Mouse (Mus musculus) forebrain, embryonic 11.5 days (tissue): Measurements from ENCODE around the gene Tfam. TPM values are rescaled to one million over a fixed set of nuclear protein-coding genes. Genes with fewer than 3 reads are reported as not detected.
A peak's percentile ranks its signal among the peaks of the same experiment; 100 is the strongest.

Experiments
- ATAC-seq: fragments of 200-750 bp; cut with Nextera tagmentation; replicated peaks from 2 replicates; pipeline ENCODE4 v1.8.0; 2017; ENCODE audit warnings: moderate TSS enrichment; ENCODE audit not compliant: low FRiP score
- DNase-seq: peaks from one replicate; pipeline ENCODE4 v3.0.0-alpha.2; 2017; ENCODE audit warnings: low spot score
- H3K27ac ChIP-seq: fragments of 300-500 bp; sonication (generic); 2 replicates; pipeline ENCODE4 v1.5.1; 2014; ENCODE audit warnings: low read depth, low read length
- H3K27me3 ChIP-seq: fragments of 300-500 bp; sonication (generic); 2 replicates; pipeline ENCODE4 v1.6.1; 2014; ENCODE audit warnings: mild to moderate bottlenecking, low read length, mixed read lengths; ENCODE audit not compliant: control insufficient read depth, insufficient read depth
- H3K36me3 ChIP-seq: fragments of 300-500 bp; sonication (generic); 2 replicates; pipeline ENCODE4 v1.6.1; 2014; ENCODE audit warnings: mild to moderate bottlenecking, low read length, moderate library complexity, mixed read lengths; ENCODE audit not compliant: control insufficient read depth, insufficient read depth
- H3K4me1 ChIP-seq: fragments of 300-500 bp; sonication (generic); replicated peaks from 2 replicates; pipeline ENCODE4 v1.6.1; 2014; ENCODE audit warnings: low read length, mixed read lengths; ENCODE audit not compliant: control insufficient read depth, insufficient read depth
- H3K4me2 ChIP-seq: fragments of 300-500 bp; sonication (generic); 2 replicates; pipeline ENCODE4 v1.6.1; 2014; ENCODE audit warnings: low read depth, mild to moderate bottlenecking, low read length, moderate library complexity, mixed read lengths; ENCODE audit not compliant: severe bottlenecking
- H3K4me3 ChIP-seq: fragments of 300-500 bp; sonication (generic); 2 replicates; pipeline ENCODE4 v1.5.1; 2014; ENCODE audit warnings: low read depth, low read length
- H3K9ac ChIP-seq: fragments of 300-500 bp; sonication (generic); 2 replicates; pipeline ENCODE4 v1.6.1; 2014; ENCODE audit warnings: low read length
- H3K9me3 ChIP-seq: fragments of 300-500 bp; sonication (generic); 2 replicates; pipeline ENCODE4 v1.6.1; 2016; ENCODE audit warnings: low read length, mixed read lengths; ENCODE audit not compliant: control insufficient read depth
- WGBS: fragments of 180-500 bp; shearing (Covaris S2); extraction: QIAGEN DNeasy Blood & Tissue Kit; methylation state at CpG from one replicate; pipeline ENCODE4 v1.1.7; 2014; 5-methylcytosine and 5-hydroxymethylcytosine counted together
- polyA plus RNA-seq: library from polyadenylated mRNA; unstranded; fragments of >200 nt; fragmentation: Nextera tagmentation; extraction: Ambion mirVana; gene quantifications from 2 replicates; pipeline ENCODE4 v1.2.1, GENCODE M21; 2014

The Tfam gene
- polyA plus RNA-seq, 1 experiment from 2014 or later, result 99.4 TPM

- Histone ChIP-seq H3K9me3 (no peaks in the 10 kb centered on the region), H3K4me3 (no peak overlapping the region), H3K27me3 (no peaks in the 10 kb centered on the region), H3K9ac (no peak overlapping the region), H3K36me3 (no peaks in the 10 kb centered on the region), H3K4me2 (no peak overlapping the region), H3K27ac (no peak overlapping the region), H3K4me1 (no peaks in the 10 kb centered on the region)
- 76% methylated on average over 7 of the region's 7 CpGs for WGBS
- ATAC-seq, result no peak
- DNase-seq, result no peak
Measured at GRCm38 (mm10) chr10:71246956-71247355, 8.9 kb upstream of the Tfam start.

- H3K4me1 ChIP-seq, result no peaks in the 10 kb centered on the region
- H3K4me2 ChIP-seq, result no peak overlapping the region
- ATAC-seq (no peak), DNase-seq (no peak)
- no peak overlapping the region for H3K27ac ChIP-seq
- peaks cover 2% of the 10 kb centered on the region; the same call in 1 of the 2 replicates for H3K36me3 ChIP-seq
- H3K9me3 ChIP-seq, result no peaks in the 10 kb centered on the region
- no peaks in the 10 kb centered on the region for H3K27me3 ChIP-seq
- no peak overlapping the region for H3K9ac ChIP-seq
- no peak overlapping the region for H3K4me3 ChIP-seq
- WGBS, result 74% methylated on average over 6 of the region's 6 CpGs
Measured at GRCm38 (mm10) chr10:71239479-71240120, 1.5 kb upstream of the Tfam start.

DNA sequence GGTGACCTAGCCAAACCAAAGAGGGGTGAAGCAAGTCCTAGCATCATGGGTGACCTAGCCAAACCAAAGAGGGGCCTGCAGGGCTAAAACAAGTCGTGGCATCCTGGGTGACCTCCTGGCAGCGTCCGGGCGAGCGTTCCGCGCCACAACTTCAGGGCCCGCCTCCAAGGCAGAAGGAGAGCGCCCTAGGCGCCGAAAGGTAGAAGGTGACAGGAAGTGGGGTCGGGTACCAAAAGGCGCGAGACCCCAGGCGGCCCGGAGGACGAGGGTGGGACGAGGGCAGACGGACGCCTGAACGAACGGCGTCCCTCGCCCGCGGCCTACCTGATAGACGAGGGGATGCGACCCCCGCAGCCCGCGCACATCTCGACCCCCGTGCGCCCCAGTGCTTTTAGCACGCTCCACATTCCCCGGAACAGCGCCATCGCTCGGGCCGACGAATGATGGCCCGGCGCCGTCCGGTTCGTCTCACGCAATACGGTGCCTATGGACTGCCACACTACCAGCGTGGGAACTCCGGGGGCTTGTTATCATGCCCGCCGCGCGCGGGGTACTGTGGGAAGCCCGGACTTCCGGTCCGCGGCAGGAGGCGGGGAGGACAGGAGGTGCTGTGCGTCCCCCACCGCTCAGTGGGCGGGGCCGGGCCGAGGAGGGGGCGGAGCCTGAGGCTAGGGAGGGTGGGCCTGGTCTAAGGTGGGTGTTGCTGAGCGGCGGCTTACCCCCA lies 402 bp downstream of the Tfam start:
- ATAC-seq (peak; percentile 99), DNase-seq (peak; percentile 99)
- Histone ChIP-seq H3K4me2 (peak overlapping the region; percentile 84), H3K27ac (0 out of 2 replicates have a peak overlapping the region, but pooled peaks have one; percentile 37), H3K4me1 (no peaks in the 10 kb centered on the region), H3K9me3 (no peaks in the 10 kb centered on the region), H3K27me3 (no peaks in the 10 kb centered on the region), H3K4me3 (peak overlapping the region; percentile 80), H3K9ac (peak overlapping the region; percentile 78), H3K36me3 (peaks cover 7% of the 10 kb centered on the region)
- under 1% methylated on average over 65 of the region's 68 CpGs for WGBS

DNA sequence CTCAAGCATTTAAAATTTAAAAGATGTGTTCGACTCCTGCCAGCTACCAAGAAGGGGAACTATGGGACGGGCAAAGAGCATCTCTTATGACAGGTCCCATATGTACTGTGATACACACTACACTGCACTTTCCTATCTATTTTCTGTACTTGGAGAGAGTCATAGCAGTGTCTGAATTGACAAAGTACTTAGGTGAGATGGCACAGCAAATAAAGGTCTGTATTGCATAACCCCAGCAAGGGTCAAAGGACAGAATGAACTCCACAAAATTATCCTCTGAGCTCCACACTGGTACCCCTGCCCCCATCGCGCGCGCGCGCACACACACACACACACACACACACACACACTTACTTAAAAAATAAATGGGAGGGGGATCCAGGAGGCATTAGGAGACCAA lies 4.0 kb downstream of the Tfam start:
- Histone ChIP-seq H3K4me3 (no peak overlapping the region), H3K36me3 (peaks cover 7% of the 10 kb centered on the region), H3K9me3 (no peaks in the 10 kb centered on the region), H3K27me3 (no peaks in the 10 kb centered on the region), H3K4me1 (no peaks in the 10 kb centered on the region), H3K27ac (no peak overlapping the region), H3K9ac (no peak overlapping the region), H3K4me2 (no peak overlapping the region)
- WGBS, result 96% methylated on average over 8 of the region's 8 CpGs
- ATAC-seq (no peak), DNase-seq (no peak)

- H3K27ac ChIP-seq, result no peak overlapping the region
- WGBS, result 43% methylated on average over 7 of the region's 7 CpGs
- no peaks in the 10 kb centered on the region for H3K9me3 ChIP-seq
- no peaks in the 10 kb centered on the region for H3K27me3 ChIP-seq
- H3K36me3 ChIP-seq, result peaks cover 15% of the 10 kb centered on the region
- H3K4me3 ChIP-seq, result no peak overlapping the region
- peak; percentile 84 for DNase-seq
- H3K4me1 ChIP-seq, result 0 out of 2 replicates have a peak, but pooled peaks cover 2% of the 10 kb centered on the region
- no peak overlapping the region for H3K4me2 ChIP-seq
- no peak overlapping the region for H3K9ac ChIP-seq
- ATAC-seq, result no peak
Measured at GRCm38 (mm10) chr10:71225894-71226293, 12.2 kb downstream of the Tfam start.

- Histone ChIP-seq H3K27me3 (no peaks in the 10 kb centered on the region), H3K9me3 (no peaks in the 10 kb centered on the region), H3K9ac (no peak overlapping the region), H3K4me2 (no peak overlapping the region), H3K4me3 (no peak overlapping the region), H3K27ac (no peak overlapping the region), H3K4me1 (0 out of 2 replicates have a peak, but pooled peaks cover 2% of the 10 kb centered on the region), H3K36me3 (peaks cover 10% of the 10 kb centered on the region)
- no peak; the same call in 1 of the 2 replicates for ATAC-seq
- WGBS, result 78% methylated on average over 5 of the region's 5 CpGs
- no peak for DNase-seq
Measured at GRCm38 (mm10) chr10:71223101-71223500, 15.0 kb downstream of the Tfam start.

GRCm38 (mm10) chr10:71222639-71223038 lies 15.4 kb downstream of the Tfam start:
- Histone ChIP-seq H3K4me1 (0 out of 2 replicates have a peak, but pooled peaks cover 2% of the 10 kb centered on the region), H3K4me2 (no peak overlapping the region), H3K27ac (no peak overlapping the region), H3K9ac (no peak overlapping the region), H3K9me3 (no peaks in the 10 kb centered on the region), H3K27me3 (no peaks in the 10 kb centered on the region), H3K4me3 (no peak overlapping the region), H3K36me3 (peaks cover 9% of the 10 kb centered on the region)
- 80% methylated on average over 2 of the region's 2 CpGs for WGBS
- ATAC-seq (no peak), DNase-seq (no peak)

- no peaks in the 10 kb centered on the region for H3K36me3 ChIP-seq
- no peak overlapping the region for H3K27ac ChIP-seq
- H3K4me1 ChIP-seq, result 0 out of 2 replicates have a peak, but pooled peaks cover 2% of the 10 kb centered on the region
- H3K27me3 ChIP-seq, result no peaks in the 10 kb centered on the region
- H3K9me3 ChIP-seq, result no peaks in the 10 kb centered on the region
- H3K9ac ChIP-seq, result no peak overlapping the region
- H3K4me3 ChIP-seq, result no peak overlapping the region
- ATAC-seq (peak; percentile 63), DNase-seq (peak; percentile 88)
- peak overlapping the region; percentile 8; the same call in 1 of the 2 replicates for H3K4me2 ChIP-seq
- WGBS, result 22% methylated on average over 8 of the region's 8 CpGs
Measured at GRCm38 (mm10) chr10:71218228-71218892, 19.7 kb downstream of the Tfam start.
